Mouse (Mus musculus): ENCODE results near the gene Zfp319. TPM values are rescaled to one million over a fixed set of nuclear protein-coding genes. Genes with fewer than 3 reads are reported as not detected.

Gene Zfp319
- polyA plus RNA-seq, 1 experiment from 2014 or later = 9.0 TPM

DNA sequence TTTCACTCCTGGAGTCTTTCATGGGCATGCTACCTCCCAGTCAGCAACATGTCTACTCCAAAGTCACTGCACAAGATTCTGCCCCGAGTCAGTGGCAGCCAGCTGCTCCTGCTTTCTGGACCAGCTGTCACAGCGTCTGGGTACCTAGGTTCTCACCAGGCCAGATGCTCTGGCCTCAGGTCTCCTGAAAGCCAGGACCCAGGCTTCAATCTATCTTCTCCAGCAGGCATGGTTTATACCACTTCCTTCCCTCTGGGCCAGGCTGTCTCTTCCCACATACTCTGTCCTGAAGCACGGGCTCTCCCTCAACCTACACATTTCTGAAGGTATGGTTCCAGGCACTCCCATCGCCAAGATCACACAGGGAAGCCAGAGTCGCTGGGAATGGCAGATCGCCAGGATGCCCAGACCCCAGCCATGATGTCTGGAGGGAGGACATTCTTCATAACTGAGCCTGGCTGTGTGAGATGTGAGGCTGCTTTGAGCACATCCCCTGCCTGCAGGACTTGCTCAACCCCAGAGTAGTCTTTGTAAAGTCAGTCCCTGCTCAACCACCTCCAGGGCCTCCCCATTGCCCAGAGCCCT, 42.6 kb downstream of the Zfp319 start:
- WGBS = 59% methylated on average over 6 of the region's 6 CpGs

DNA sequence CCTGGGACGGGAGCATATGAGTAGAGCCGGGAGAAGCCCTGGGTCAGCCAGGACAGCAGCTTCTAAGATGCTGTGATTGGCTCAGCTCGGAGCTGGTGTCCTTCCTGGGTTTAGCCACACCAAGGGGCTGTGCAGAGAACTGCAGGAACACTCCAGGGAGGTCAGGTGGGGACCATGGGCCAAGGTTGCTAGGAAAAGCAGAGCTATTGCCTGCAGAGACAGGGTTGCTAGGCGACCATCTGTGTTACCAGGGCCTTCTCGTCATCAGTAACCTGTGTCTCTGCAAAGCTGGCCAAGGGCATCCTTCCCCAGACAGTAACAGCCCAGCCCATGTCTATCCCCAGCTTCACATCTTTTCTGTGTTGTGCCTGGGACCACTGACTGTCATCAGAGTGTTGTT, 50.3 kb downstream of the Zfp319 start:
- H3K4me2 ChIP-seq = no peak overlapping the region
- no peaks in the 10 kb centered on the region for H3K4me1 ChIP-seq
- ATAC-seq (ENCODE audit: insufficient number of reproducible peaks, low FRiP score, low TSS enrichment, low read depth) = no peak
- no peak overlapping the region for H3K9ac ChIP-seq
- H3K27me3 ChIP-seq = no peaks in the 10 kb centered on the region
- H3K27ac ChIP-seq = no peak overlapping the region
- no peaks in the 10 kb centered on the region for H3K9me3 ChIP-seq
- no peak overlapping the region for H3K4me3 ChIP-seq
- H3K36me3 ChIP-seq = no peaks in the 10 kb centered on the region
- WGBS = 57% methylated on average over 5 of the region's 5 CpGs

More for the DNA sequence above, 42.6 kb downstream of the Zfp319 start:
- Histone ChIP-seq H3K27ac (no peak overlapping the region), H3K4me2 (no peak overlapping the region), H3K9me3 (no peaks in the 10 kb centered on the region), H3K9ac (no peak overlapping the region), H3K27me3 (no peaks in the 10 kb centered on the region), H3K4me3 (no peak overlapping the region), H3K4me1 (peaks cover 12% of the 10 kb centered on the region; the same call in 1 of the 2 replicates), H3K36me3 (no peaks in the 10 kb centered on the region)
- ATAC-seq (ENCODE audit: insufficient number of reproducible peaks, low FRiP score, low TSS enrichment, low read depth) = no peak

Other genes with a start within 250 kb of the Zfp319 start
- 19.1 and 20.7 TPM in 2 replicates for gene Kifc3, start 129.1 kb downstream of the Zfp319 start, polyA plus RNA-seq (2015; fragmentation: Nextera tagmentation; extraction: Ambion mirVana)
- 0.47 and 0.87 TPM in 2 replicates for gene Cngb1, start 25.4 kb downstream of the Zfp319 start, polyA plus RNA-seq (2015; fragmentation: Nextera tagmentation; extraction: Ambion mirVana)
- gene Tepp, start 21.4 kb downstream of the Zfp319 start, polyA plus RNA-seq (2015; fragmentation: Nextera tagmentation; extraction: Ambion mirVana) = 0.74 TPM in 1 of 2 replicates, not detected in the other
- 41.0 and 44.5 TPM in 2 replicates for gene Usb1, start 334 bp upstream of the Zfp319 start, polyA plus RNA-seq (2015; fragmentation: Nextera tagmentation; extraction: Ambion mirVana)
- gene Mmp15, start 20.3 kb upstream of the Zfp319 start, polyA plus RNA-seq (2015; fragmentation: Nextera tagmentation; extraction: Ambion mirVana) = 7.8 and 8.1 TPM in 2 replicates
- 122 and 128 TPM in 2 replicates for gene Cfap20, start 102.9 kb upstream of the Zfp319 start, polyA plus RNA-seq (2015; fragmentation: Nextera tagmentation; extraction: Ambion mirVana)
- gene Csnk2a2, start 158.1 kb upstream of the Zfp319 start, polyA plus RNA-seq (2015; fragmentation: Nextera tagmentation; extraction: Ambion mirVana) = 11.1 and 11.8 TPM in 2 replicates
- gene Ccdc113, start 202.1 kb upstream of the Zfp319 start, polyA plus RNA-seq (2015; fragmentation: Nextera tagmentation; extraction: Ambion mirVana) = 0.52 and 0.89 TPM in 2 replicates
- gene Prss54, start 244.4 kb upstream of the Zfp319 start, polyA plus RNA-seq (2015; fragmentation: Nextera tagmentation; extraction: Ambion mirVana) = not detected in 2 replicates

All from limb, embryonic 15.5 days (tissue).